Mouse (Mus musculus): ENCODE data around the gene Ube2s. TPM values are rescaled to one million over a fixed set of nuclear protein-coding genes. Genes with fewer than 3 reads are reported as not detected.
"Not testable (repeated sequence)": the region's sequence is repeated elsewhere in the genome, so short reads cannot be mapped to it uniquely, and the experiment has no call there.

Ube2s gene
- polyA plus RNA-seq, 1 experiment: 474 TPM

- no peaks in the 10 kb centered on the region for H3K9me3 ChIP-seq (replicated peaks; ENCODE audit: control insufficient read depth, insufficient read depth, low read length, poor library complexity, severe bottlenecking)
These were observed 858 bp upstream of the Ube2s start for GRCm38 (mm10) chr7:4813105-4813791.

GRCm38 (mm10) chr7:4811842-4812302 is 518 bp downstream of the Ube2s start:
- TF ChIP-seq EP300 (IDR thresholded peaks at IDR 0.05; ENCODE audit: insufficient read depth, low read depth, low read length) (no peak), CTCF (IDR thresholded peaks at IDR 0.05; ENCODE audit: low read depth, low read length) (no peak), POLR2A (IDR thresholded peaks at IDR 0.05; ENCODE audit: insufficient read depth, low read length) (no peak)
- no peaks in the 10 kb centered on the region for H3K9me3 ChIP-seq (replicated peaks; ENCODE audit: control insufficient read depth, insufficient read depth, low read length, poor library complexity, severe bottlenecking)
- 0 out of 2 replicates have a peak overlapping the region, but pooled peaks have one; percentile 0 for H3K27ac ChIP-seq (ENCODE audit: insufficient read depth, low read length)
- no peaks in the 10 kb centered on the region for H3K4me1 ChIP-seq (ENCODE audit: control insufficient read depth, insufficient read depth, low read length)
- H3K27me3 ChIP-seq (ENCODE audit: control insufficient read depth, insufficient read depth, low read length, poor library complexity, severe bottlenecking): no peaks in the 10 kb centered on the region
- H3K9ac ChIP-seq (ENCODE audit: low read depth, poor library complexity, severe bottlenecking): peak overlapping the region; percentile 100
- peaks cover 40% of the 10 kb centered on the region for H3K36me3 ChIP-seq (ENCODE audit: control insufficient read depth, insufficient read depth, low read length, poor library complexity, severe bottlenecking)
- H3K4me3 ChIP-seq (ENCODE audit: low read depth, low read length): peak overlapping the region; percentile 82

More at GRCm38 (mm10) chr7:4813105-4813791, 858 bp upstream of the Ube2s start:
- peak overlapping the region; percentile 99 for H3K4me3 ChIP-seq (ENCODE audit: low read depth, low read length)
- TF ChIP-seq CTCF (IDR thresholded peaks at IDR 0.05; ENCODE audit: low read depth, low read length): no peak
- no peak for TF ChIP-seq POLR2A (IDR thresholded peaks at IDR 0.05; ENCODE audit: insufficient read depth, low read length)
- TF ChIP-seq EP300 (IDR thresholded peaks at IDR 0.05; ENCODE audit: insufficient read depth, low read depth, low read length): no peak
- peaks cover 30% of the 10 kb centered on the region for H3K36me3 ChIP-seq (ENCODE audit: control insufficient read depth, insufficient read depth, low read length, poor library complexity, severe bottlenecking)
- H3K27me3 ChIP-seq (ENCODE audit: control insufficient read depth, insufficient read depth, low read length, poor library complexity, severe bottlenecking): no peaks in the 10 kb centered on the region
- peak overlapping the region; percentile 88 for H3K27ac ChIP-seq (ENCODE audit: insufficient read depth, low read length)
- H3K9ac ChIP-seq (ENCODE audit: low read depth, poor library complexity, severe bottlenecking): peak overlapping the region; percentile 98
- H3K4me1 ChIP-seq (ENCODE audit: control insufficient read depth, insufficient read depth, low read length): no peaks in the 10 kb centered on the region

- H3K27me3 ChIP-seq (ENCODE audit: control insufficient read depth, insufficient read depth, low read length, poor library complexity, severe bottlenecking); H3K4me1 ChIP-seq (ENCODE audit: control insufficient read depth, insufficient read depth, low read length); H3K27ac ChIP-seq (ENCODE audit: insufficient read depth, low read length); H3K9me3 ChIP-seq (replicated peaks; ENCODE audit: control insufficient read depth, insufficient read depth, low read length, poor library complexity, severe bottlenecking): not testable (repeated sequence)
- Histone ChIP-seq H3K36me3 (ENCODE audit: control insufficient read depth, insufficient read depth, low read length, poor library complexity, severe bottlenecking) (peaks cover 48% of the 10 kb centered on the region), H3K4me3 (ENCODE audit: low read depth, low read length) (peak overlapping the region; percentile 82), H3K9ac (ENCODE audit: low read depth, poor library complexity, severe bottlenecking) (peak overlapping the region; percentile 100)
These were observed 1.3 kb downstream of the Ube2s start for GRCm38 (mm10) chr7:4811131-4811530.

- H3K9ac ChIP-seq (ENCODE audit: low read depth, poor library complexity, severe bottlenecking): no peak overlapping the region
- TF ChIP-seq CTCF (IDR thresholded peaks at IDR 0.05; ENCODE audit: low read depth, low read length) (no peak), EP300 (IDR thresholded peaks at IDR 0.05; ENCODE audit: insufficient read depth, low read depth, low read length) (no peak), POLR2A (IDR thresholded peaks at IDR 0.05; ENCODE audit: insufficient read depth, low read length) (no peak)
- no peak overlapping the region for H3K4me3 ChIP-seq (ENCODE audit: low read depth, low read length)
- H3K4me1 ChIP-seq (ENCODE audit: control insufficient read depth, insufficient read depth, low read length): no peaks in the 10 kb centered on the region
- no peak overlapping the region; the same call in 1 of the 2 replicates for H3K27ac ChIP-seq (ENCODE audit: insufficient read depth, low read length)
- H3K36me3 ChIP-seq (ENCODE audit: control insufficient read depth, insufficient read depth, low read length, poor library complexity, severe bottlenecking): peaks cover 68% of the 10 kb centered on the region
- no peaks in the 10 kb centered on the region for H3K9me3 ChIP-seq (replicated peaks; ENCODE audit: control insufficient read depth, insufficient read depth, low read length, poor library complexity, severe bottlenecking)
- H3K27me3 ChIP-seq (ENCODE audit: control insufficient read depth, insufficient read depth, low read length, poor library complexity, severe bottlenecking): no peaks in the 10 kb centered on the region
These were observed 5.7 kb downstream of the Ube2s start for GRCm38 (mm10) chr7:4806716-4807115.

GRCm38 (mm10) chr7:4802247-4802646 is 10.1 kb downstream of the Ube2s start:
- no peak for TF ChIP-seq POLR2A (IDR thresholded peaks at IDR 0.05; ENCODE audit: insufficient read depth, low read length)
- TF ChIP-seq EP300 (IDR thresholded peaks at IDR 0.05; ENCODE audit: insufficient read depth, low read depth, low read length): no peak
- TF ChIP-seq CTCF (IDR thresholded peaks at IDR 0.05; ENCODE audit: low read depth, low read length): no peak
- peaks cover 42% of the 10 kb centered on the region for H3K36me3 ChIP-seq (ENCODE audit: control insufficient read depth, insufficient read depth, low read length, poor library complexity, severe bottlenecking)
- no peak overlapping the region for H3K4me3 ChIP-seq (ENCODE audit: low read depth, low read length)
- H3K4me1 ChIP-seq (ENCODE audit: control insufficient read depth, insufficient read depth, low read length): no peaks in the 10 kb centered on the region
- H3K9me3 ChIP-seq (replicated peaks; ENCODE audit: control insufficient read depth, insufficient read depth, low read length, poor library complexity, severe bottlenecking): no peaks in the 10 kb centered on the region
- no peak overlapping the region for H3K9ac ChIP-seq (ENCODE audit: low read depth, poor library complexity, severe bottlenecking)
- no peak overlapping the region for H3K27ac ChIP-seq (ENCODE audit: insufficient read depth, low read length)
- no peaks in the 10 kb centered on the region for H3K27me3 ChIP-seq (ENCODE audit: control insufficient read depth, insufficient read depth, low read length, poor library complexity, severe bottlenecking)

- TF ChIP-seq EP300 (IDR thresholded peaks at IDR 0.05; ENCODE audit: insufficient read depth, low read depth, low read length) (no peak), POLR2A (IDR thresholded peaks at IDR 0.05; ENCODE audit: insufficient read depth, low read length) (no peak), CTCF (IDR thresholded peaks at IDR 0.05; ENCODE audit: low read depth, low read length) (peak; percentile 24)
- no peaks in the 10 kb centered on the region for H3K27me3 ChIP-seq (ENCODE audit: control insufficient read depth, insufficient read depth, low read length, poor library complexity, severe bottlenecking)
- peak overlapping the region; percentile 29; the same call in 1 of the 2 replicates for H3K27ac ChIP-seq (ENCODE audit: insufficient read depth, low read length)
- no peaks in the 10 kb centered on the region for H3K4me1 ChIP-seq (ENCODE audit: control insufficient read depth, insufficient read depth, low read length)
- H3K36me3 ChIP-seq (ENCODE audit: control insufficient read depth, insufficient read depth, low read length, poor library complexity, severe bottlenecking): peaks cover 45% of the 10 kb centered on the region
- H3K4me3 ChIP-seq (ENCODE audit: low read depth, low read length): no peak overlapping the region
- H3K9me3 ChIP-seq (replicated peaks; ENCODE audit: control insufficient read depth, insufficient read depth, low read length, poor library complexity, severe bottlenecking): no peaks in the 10 kb centered on the region
- no peak overlapping the region for H3K9ac ChIP-seq (ENCODE audit: low read depth, poor library complexity, severe bottlenecking)
These were observed 16.5 kb downstream of the Ube2s start for GRCm38 (mm10) chr7:4795767-4796433.
